Mouse (Mus musculus) testis, adult 2 months (tissue): Measurements from ENCODE around the gene Hic1. TPM values are rescaled to one million over a fixed set of nuclear protein-coding genes. Genes with fewer than 3 reads are reported as not detected.

Experiments used
- H3K27ac ChIP-seq: fragments of 200-500 bp; 2 replicates; pipeline ENCODE4 v1.5.1; 2012; ENCODE audit warnings: low read depth, low read length; ENCODE audit not compliant: control insufficient read depth, insufficient read depth
- H3K27me3 ChIP-seq: fragments of 200-500 bp; 2 replicates; pipeline ENCODE4 v1.6.1; 2012; ENCODE audit warnings: mild to moderate bottlenecking, low read length, moderate library complexity; ENCODE audit not compliant: control insufficient read depth, insufficient read depth
- H3K36me3 ChIP-seq: fragments of 200-500 bp; 2 replicates; pipeline ENCODE4 v1.6.1; 2012; ENCODE audit warnings: mild to moderate bottlenecking, low read length; ENCODE audit not compliant: control insufficient read depth, insufficient read depth
- H3K4me1 ChIP-seq: fragments of 200-500 bp; 2 replicates; pipeline ENCODE4 v1.6.1; 2012; ENCODE audit warnings: low read length; ENCODE audit not compliant: control insufficient read depth, insufficient read depth
- H3K4me3 ChIP-seq: fragments of 200-500 bp; 2 replicates; pipeline ENCODE4 v1.5.1; 2012; ENCODE audit warnings: low read depth, mild to moderate bottlenecking, low read length, moderate library complexity, mixed read lengths; ENCODE audit not compliant: control insufficient read depth
- CTCF ChIP-seq: fragments of 200-500 bp; IDR thresholded peaks from 2 replicates; pipeline ENCODE4 v1.5.1; 2012; ENCODE audit warnings: low read depth, mild to moderate bottlenecking, inconsistent platforms, low read length, moderate library complexity; ENCODE audit not compliant: control insufficient read depth, insufficient read depth, insufficient replicate concordance
- POLR2A ChIP-seq: fragments of 200-500 bp; IDR thresholded peaks from 2 replicates; pipeline ENCODE4 v1.6.1; 2012; ENCODE audit warnings: low read depth, mild to moderate bottlenecking, inconsistent platforms, low read length, moderate library complexity; ENCODE audit not compliant: control insufficient read depth
- polyA plus RNA-seq: library from polyadenylated mRNA; depleted of rRNA; stranded (reverse); fragments of >200 nt; gene quantifications from 2 replicates; pipeline ENCODE4 v1.2.3, GENCODE M21; 2012

Gene Hic1
- polyA plus RNA-seq, 1 experiment, result 1.3 TPM

- no peak overlapping the region for H3K27ac ChIP-seq
- H3K36me3 ChIP-seq, result no peaks in the 10 kb centered on the region; the same call in 1 of the 2 replicates
- H3K4me1 ChIP-seq, result peaks cover 10% of the 10 kb centered on the region
- H3K27me3 ChIP-seq, result no peaks in the 10 kb centered on the region
- no peak overlapping the region for H3K4me3 ChIP-seq
- TF ChIP-seq POLR2A, result no peak
- no peak for TF ChIP-seq CTCF
Measured at GRCm38 (mm10) chr11:75160954-75161353, 8.4 kb downstream of the Hic1 start.

- Histone ChIP-seq H3K27ac (no peak overlapping the region), H3K27me3 (no peaks in the 10 kb centered on the region), H3K36me3 (no peaks in the 10 kb centered on the region; the same call in 1 of the 2 replicates), H3K4me3 (no peak overlapping the region), H3K4me1 (no peaks in the 10 kb centered on the region)
- TF ChIP-seq POLR2A, result no peak
- TF ChIP-seq CTCF, result peak; percentile 51; the same call in 1 of the 2 replicates
Measured at GRCm38 (mm10) chr11:75159564-75159963, 9.8 kb downstream of the Hic1 start.

- no peak overlapping the region; the same call in 1 of the 2 replicates for H3K27ac ChIP-seq
- H3K4me3 ChIP-seq, result no peak overlapping the region
- no peaks in the 10 kb centered on the region for H3K27me3 ChIP-seq
- TF ChIP-seq POLR2A (no peak), CTCF (no peak)
- H3K36me3 ChIP-seq, result no peaks in the 10 kb centered on the region; the same call in 1 of the 2 replicates
- no peaks in the 10 kb centered on the region for H3K4me1 ChIP-seq
Measured at GRCm38 (mm10) chr11:75158432-75158831, 10.9 kb downstream of the Hic1 start.

GRCm38 (mm10) chr11:75157901-75158300, 11.4 kb downstream of the Hic1 start:
- H3K4me3 ChIP-seq, result no peak overlapping the region
- no peak overlapping the region for H3K27ac ChIP-seq
- H3K27me3 ChIP-seq, result no peaks in the 10 kb centered on the region
- no peaks in the 10 kb centered on the region; the same call in 1 of the 2 replicates for H3K36me3 ChIP-seq
- TF ChIP-seq CTCF, result no peak
- TF ChIP-seq POLR2A, result no peak
- H3K4me1 ChIP-seq, result no peaks in the 10 kb centered on the region

GRCm38 (mm10) chr11:75157037-75157436, 12.3 kb downstream of the Hic1 start:
- no peaks in the 10 kb centered on the region; the same call in 1 of the 2 replicates for H3K36me3 ChIP-seq
- H3K27ac ChIP-seq, result 0 out of 2 replicates have a peak overlapping the region, but pooled peaks have one; percentile 33
- H3K4me3 ChIP-seq, result no peak overlapping the region
- TF ChIP-seq CTCF (no peak), POLR2A (no peak)
- no peaks in the 10 kb centered on the region; the same call in 1 of the 2 replicates for H3K4me1 ChIP-seq
- H3K27me3 ChIP-seq, result no peaks in the 10 kb centered on the region

GRCm38 (mm10) chr11:75156416-75156815, 12.9 kb downstream of the Hic1 start:
- H3K27me3 ChIP-seq, result no peaks in the 10 kb centered on the region
- no peaks in the 10 kb centered on the region; the same call in 1 of the 2 replicates for H3K36me3 ChIP-seq
- H3K4me3 ChIP-seq, result no peak overlapping the region
- H3K27ac ChIP-seq, result no peak overlapping the region; the same call in 1 of the 2 replicates
- no peak for TF ChIP-seq POLR2A
- no peak for TF ChIP-seq CTCF
- no peaks in the 10 kb centered on the region; the same call in 1 of the 2 replicates for H3K4me1 ChIP-seq

- TF ChIP-seq CTCF (no peak), POLR2A (no peak)
- H3K4me1 ChIP-seq, result no peaks in the 10 kb centered on the region; the same call in 1 of the 2 replicates
Measured at GRCm38 (mm10) chr11:75155985-75156384, 13.3 kb downstream of the Hic1 start.

GRCm38 (mm10) chr11:75154053-75154585, 15.2 kb downstream of the Hic1 start:
- H3K4me3 ChIP-seq, result no peak overlapping the region
- no peaks in the 10 kb centered on the region; the same call in 1 of the 2 replicates for H3K36me3 ChIP-seq
- TF ChIP-seq POLR2A (no peak), CTCF (no peak)
- H3K27ac ChIP-seq, result no peak overlapping the region; the same call in 1 of the 2 replicates
- no peaks in the 10 kb centered on the region; the same call in 1 of the 2 replicates for H3K4me1 ChIP-seq
- H3K27me3 ChIP-seq, result no peaks in the 10 kb centered on the region

More at GRCm38 (mm10) chr11:75155985-75156384, 13.3 kb downstream of the Hic1 start:
- no peaks in the 10 kb centered on the region; the same call in 1 of the 2 replicates for H3K36me3 ChIP-seq
- H3K27me3 ChIP-seq, result no peaks in the 10 kb centered on the region
- no peak overlapping the region for H3K4me3 ChIP-seq
- H3K27ac ChIP-seq, result peak overlapping the region; percentile 43; the same call in 1 of the 2 replicates
